Mouse (Mus musculus): ENCODE measurements around the gene Carm1. TPM values are rescaled to one million over a fixed set of nuclear protein-coding genes. Genes with fewer than 3 reads are reported as not detected.
"Not testable (repeated sequence)": the region's sequence is repeated elsewhere in the genome, so short reads cannot be mapped to it uniquely, and the experiment has no call there.

Carm1 gene
- total RNA-seq, 2 experiments from 2014 or later, result 78.2 to 79.5 TPM

DNA sequence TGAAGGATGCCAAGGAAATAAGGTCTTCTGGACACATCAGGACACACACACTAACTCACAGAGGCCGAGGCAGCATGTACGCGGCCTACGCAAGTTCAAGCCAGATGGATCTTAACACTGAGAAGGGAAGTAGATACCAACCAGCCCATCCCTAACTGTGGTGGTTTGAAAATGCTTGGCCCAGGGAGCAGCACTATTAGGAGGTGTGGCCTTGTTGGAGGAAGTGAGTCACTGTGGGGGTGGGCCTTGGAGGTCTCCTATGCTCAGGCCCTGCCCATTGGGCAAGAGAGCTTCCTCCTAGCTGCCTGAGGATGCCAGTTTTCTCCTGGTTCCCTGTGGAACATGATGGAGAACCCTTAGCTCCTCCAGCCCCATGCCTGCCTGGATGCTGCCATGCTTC, 33.2 kb upstream of the Carm1 start:
- DNase-seq (ENCODE audit: extremely low spot score in 1 of 2, low spot score in 2 of 2), result no peak
- no peak overlapping the region for H3K4me3 ChIP-seq
- no peak for TF ChIP-seq CTCF (IDR thresholded peaks at IDR 0.05)
- intact Hi-C loops (cut with DNase I), result loop anchor here (10.0 kb wide), 1 partner anchor 391 kb away; no protein-coding TSS in a partner anchor
- no peak overlapping the region for H3K27ac ChIP-seq

DNA sequence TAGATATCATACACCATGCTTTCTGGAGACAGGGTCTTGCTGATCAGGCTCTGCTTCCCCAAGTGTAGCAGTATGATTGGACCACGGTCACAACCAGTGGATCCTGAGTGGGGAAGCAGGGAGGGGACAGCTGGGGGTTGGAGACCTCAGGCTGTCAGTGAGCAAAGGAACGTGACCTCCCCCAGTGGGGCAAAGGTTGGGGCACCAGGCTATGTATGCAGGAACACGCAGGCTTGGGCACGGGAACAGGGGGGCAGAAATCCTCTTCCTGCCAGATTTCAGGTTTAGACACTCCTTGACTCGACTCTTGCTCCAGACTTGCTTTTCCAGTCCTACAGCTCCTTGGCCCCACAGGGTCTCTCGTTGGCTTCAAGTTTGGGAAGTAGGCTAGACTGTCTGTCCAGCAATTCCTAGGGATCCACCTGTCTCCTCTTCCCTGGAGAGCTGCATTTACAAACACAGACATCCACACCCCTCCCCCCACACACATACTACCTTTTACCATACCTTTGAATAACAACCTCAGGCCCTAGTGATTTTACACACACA, 28.7 kb upstream of the Carm1 start:
- no peak for TF ChIP-seq CTCF (IDR thresholded peaks at IDR 0.05)
- intact Hi-C loops (cut with DNase I), result loop anchor here (10.0 kb wide), 1 partner anchor 387 kb away; no protein-coding TSS in a partner anchor
- H3K4me3 ChIP-seq, result no peak overlapping the region
- DNase-seq (ENCODE audit: extremely low spot score in 1 of 2, low spot score in 2 of 2), result no peak
- H3K27ac ChIP-seq, result no peak overlapping the region

DNA sequence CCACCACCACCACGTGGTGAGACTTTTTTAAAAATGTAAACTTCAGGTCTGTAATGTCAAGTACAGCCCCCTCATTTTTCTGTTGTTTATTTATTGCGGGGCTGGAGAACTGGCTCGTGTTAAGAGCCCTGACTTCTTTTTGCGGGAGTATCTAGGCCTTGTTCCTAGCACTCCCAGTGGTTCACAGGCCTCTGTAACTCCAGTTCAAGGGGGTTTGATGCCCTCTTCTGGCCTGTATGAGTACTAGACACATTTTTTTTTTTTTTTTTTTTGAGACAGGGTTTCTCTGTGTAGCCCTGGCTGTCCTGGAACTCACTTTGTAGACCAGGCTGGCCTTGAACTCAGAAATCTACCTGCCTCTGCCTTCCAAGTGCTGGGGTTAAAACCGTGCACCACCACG, 28.0 kb upstream of the Carm1 start:
- intact Hi-C loops (cut with DNase I), result loop anchor here (10.0 kb wide), 1 partner anchor 386 kb away; no protein-coding TSS in a partner anchor
- DNase-seq (ENCODE audit: extremely low spot score in 1 of 2, low spot score in 2 of 2); H3K4me3 ChIP-seq; H3K27ac ChIP-seq: not testable (repeated sequence)

DNA sequence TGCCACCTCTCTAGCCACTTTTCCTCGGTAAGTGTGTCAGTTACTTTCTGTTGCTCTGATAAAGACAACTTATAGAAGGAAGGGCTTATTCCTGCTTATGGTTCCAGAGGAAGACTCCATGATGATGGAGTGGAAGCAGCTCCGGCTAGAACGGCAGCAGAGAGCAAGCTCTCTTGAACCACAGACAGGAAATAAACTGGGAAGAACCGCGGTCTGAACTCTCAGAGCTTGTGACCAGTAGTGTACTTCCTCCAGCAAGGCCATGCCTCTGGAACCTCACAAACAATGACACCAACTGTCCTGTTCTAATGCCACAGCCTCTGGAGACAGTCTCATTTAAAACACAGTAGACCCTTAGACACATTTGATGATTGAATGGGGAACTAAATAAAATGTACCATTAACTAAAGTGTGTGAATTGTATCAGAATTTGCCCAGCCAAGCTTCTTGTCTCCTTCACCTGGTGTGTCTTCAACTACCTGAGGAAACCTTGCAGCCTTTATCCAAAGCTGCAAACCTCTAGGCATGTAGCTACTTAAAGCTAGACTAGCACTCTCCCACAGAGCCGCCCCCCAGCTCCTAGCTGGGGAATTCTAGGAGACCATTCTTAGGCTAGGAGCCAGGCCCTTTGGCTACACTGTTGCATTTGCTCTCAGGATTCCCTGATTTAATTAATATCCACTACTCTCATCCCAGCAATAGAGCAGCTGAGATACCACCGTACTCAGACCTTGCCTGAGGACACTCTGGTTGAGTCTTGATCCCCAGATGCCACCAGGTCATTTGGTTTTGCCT, 21.4 kb upstream of the Carm1 start:
- no peak for TF ChIP-seq CTCF (IDR thresholded peaks at IDR 0.05)
- Histone ChIP-seq H3K27ac (no peak overlapping the region), H3K4me3 (no peak overlapping the region)
- no peak for DNase-seq (ENCODE audit: extremely low spot score in 1 of 2, low spot score in 2 of 2)
- intact Hi-C loops (cut with DNase I), result no loop called here

DNA sequence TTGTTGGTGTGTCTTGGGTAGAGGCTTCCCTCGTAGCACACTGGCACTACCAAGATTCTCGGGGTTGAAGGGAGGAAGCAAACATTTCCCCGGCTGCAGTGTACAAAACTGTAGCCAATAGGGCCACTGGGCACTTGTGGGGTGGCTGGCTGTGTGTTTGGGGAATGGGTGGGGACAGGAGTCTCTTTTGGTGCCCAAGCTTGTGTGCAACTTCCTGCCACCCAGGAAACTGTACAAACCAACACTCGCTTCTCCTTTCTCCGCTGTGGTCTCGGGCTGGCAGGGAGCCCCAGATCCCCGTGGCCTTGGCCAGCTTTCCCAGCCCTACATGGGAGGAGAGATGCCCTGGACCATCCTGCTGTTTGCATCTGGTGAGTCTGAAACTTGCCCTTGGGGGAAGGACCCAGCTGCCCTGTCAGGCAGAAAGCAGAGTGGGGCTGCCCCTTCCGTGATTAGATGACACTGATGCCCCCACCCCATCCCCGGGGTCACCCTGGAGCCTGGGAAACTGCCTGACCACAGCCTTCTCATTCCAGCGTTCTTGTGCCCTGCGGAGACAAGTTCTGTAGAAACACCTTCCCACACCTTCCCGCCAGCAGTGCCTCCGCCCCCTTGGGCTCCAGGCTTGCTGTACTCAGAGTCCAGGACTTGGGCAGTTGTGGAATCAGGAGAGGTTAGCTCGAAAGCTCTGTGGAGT, 20.6 kb upstream of the Carm1 start, which contains the start of gene AB124611:
Gene AB124611, plus strand, starts transcription at position 240 of the 697 bp plus-strand sequence.
- TF ChIP-seq CTCF (IDR thresholded peaks at IDR 0.05), result no peak
- Histone ChIP-seq H3K4me3 (no peak within 1 kb of the TSS), H3K27ac (no peak within 1 kb of the TSS)
- intact Hi-C loops (cut with DNase I), result no loop called here
- DNase-seq (ENCODE audit: extremely low spot score in 1 of 2, low spot score in 2 of 2), result no peak

DNA sequence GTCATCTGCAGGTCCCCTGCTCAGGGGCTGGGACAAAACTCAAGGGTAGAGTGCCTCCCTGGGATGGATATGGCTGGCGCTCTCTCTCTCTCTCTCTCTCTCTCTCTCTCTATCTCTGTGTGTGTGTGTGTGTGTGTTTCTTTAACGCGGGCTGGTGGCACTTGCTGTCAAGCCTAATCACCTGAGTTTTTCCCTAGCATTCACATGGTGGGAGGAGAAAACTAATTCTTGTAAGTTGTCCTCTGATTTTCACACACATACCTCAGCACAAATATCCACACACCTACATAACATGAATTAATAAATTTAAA, 20.1 kb upstream of the Carm1 start:
- TF ChIP-seq CTCF (IDR thresholded peaks at IDR 0.05), result no peak
- no peak overlapping the region for H3K4me3 ChIP-seq
- intact Hi-C loops (cut with DNase I), result no loop called here
- DNase-seq (ENCODE audit: extremely low spot score in 1 of 2, low spot score in 2 of 2), result no peak
- H3K27ac ChIP-seq, result no peak overlapping the region

DNA sequence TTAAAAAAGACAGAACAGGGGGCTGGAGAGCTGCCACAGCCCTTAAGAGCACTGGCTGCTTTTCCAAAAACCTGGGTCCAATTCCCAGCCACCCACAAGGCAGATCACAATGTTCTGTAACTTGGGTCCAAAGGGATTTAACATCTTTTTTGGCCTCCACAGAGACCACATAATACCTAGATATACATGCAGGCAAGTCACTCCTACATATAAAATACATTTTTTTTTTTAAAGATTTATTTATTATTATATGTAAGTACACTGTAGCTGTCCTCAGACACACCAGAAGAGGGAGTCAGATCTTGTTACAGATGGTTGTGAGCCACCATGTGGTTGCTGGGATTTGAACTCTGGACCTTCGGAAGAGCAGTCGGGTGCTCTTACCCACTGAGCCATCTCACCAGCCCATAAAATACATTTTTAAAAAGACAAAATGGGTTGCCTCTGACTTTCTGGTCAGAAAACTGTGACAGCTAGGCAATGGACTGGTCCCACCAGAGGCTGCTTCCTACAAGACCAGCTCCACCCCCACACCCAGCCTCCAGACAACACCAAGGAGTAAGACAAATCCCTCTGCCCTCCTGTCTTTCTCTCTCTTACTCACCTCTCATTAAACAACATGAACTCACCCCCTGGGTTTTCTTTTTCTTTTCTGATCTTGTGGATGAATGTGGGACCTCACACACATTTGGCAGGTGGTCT, 19.4 kb upstream of the Carm1 start:
- DNase-seq (ENCODE audit: extremely low spot score in 1 of 2, low spot score in 2 of 2), result no peak
- Histone ChIP-seq H3K27ac (no peak overlapping the region), H3K4me3 (no peak overlapping the region)
- no peak for TF ChIP-seq CTCF (IDR thresholded peaks at IDR 0.05)
- intact Hi-C loops (cut with DNase I), result no loop called here

DNA sequence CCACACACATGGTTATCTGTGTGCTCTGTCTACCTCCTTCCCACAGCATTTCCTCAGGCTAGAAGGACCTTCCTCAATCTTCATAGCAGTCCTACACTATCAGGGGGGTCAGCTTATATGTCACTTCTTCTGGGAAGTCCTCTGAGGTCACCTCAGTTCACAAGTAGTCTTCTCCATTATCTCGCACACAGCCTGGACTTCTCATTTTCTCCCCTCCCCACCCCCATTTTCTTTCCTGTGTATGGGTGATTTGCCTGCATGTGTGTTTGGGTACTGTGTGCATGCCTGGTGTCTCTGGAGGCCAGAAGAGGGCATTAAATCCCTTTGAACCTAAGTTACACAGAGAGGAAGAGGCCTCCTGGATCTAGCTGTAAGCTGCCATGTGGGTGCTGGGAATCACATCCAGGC, 18.8 kb upstream of the Carm1 start:
- Histone ChIP-seq H3K27ac (no peak overlapping the region), H3K4me3 (no peak overlapping the region)
- TF ChIP-seq CTCF (IDR thresholded peaks at IDR 0.05), result no peak
- intact Hi-C loops (cut with DNase I), result no loop called here
- no peak for DNase-seq (ENCODE audit: extremely low spot score in 1 of 2, low spot score in 2 of 2)

DNA sequence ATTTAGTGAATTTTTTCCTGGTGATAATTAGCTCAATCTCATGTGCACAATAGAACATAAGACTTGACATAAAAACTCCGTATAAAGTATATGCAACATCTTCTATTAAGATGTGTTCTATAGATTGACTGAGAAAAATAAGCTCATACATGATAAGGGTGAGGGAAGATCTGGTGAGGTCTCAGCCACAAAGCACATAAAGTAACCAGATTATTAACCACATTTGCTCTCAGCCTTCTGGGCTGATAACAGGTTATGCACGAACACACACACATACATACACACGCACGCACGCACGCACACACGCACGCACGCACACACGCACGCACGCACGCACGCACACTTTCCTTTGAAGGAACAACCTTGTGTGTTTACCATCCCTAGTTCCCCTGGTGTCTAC, 10.2 kb upstream of the Carm1 start:
- DNase-seq (ENCODE audit: extremely low spot score in 1 of 2, low spot score in 2 of 2), result no peak
- H3K27ac ChIP-seq, result no peak overlapping the region
- TF ChIP-seq CTCF (IDR thresholded peaks at IDR 0.05), result no peak
- no peak overlapping the region for H3K4me3 ChIP-seq
- intact Hi-C loops (cut with DNase I), result no loop called here

DNA sequence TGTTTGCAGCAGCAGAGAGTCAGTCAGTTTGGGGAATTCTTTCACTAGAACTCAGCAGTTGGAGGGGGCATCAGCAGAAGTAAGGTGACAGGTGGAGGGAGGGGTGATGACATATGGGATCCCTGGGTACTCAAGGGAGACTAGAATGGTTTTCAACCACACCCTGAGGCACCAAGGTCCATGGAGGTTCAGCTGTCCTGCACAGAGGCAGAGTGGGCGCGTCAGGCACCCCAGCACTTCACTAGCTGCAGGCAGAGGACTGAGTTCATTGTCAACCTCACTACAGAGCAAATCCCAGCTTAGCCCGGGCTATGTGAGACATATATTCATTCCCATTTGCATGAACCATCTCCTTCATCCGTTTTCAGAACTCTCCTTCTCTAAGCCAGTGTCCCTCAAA, 9.7 kb upstream of the Carm1 start:
- no peak overlapping the region for H3K4me3 ChIP-seq
- intact Hi-C loops (cut with DNase I), result no loop called here
- H3K27ac ChIP-seq, result no peak overlapping the region
- DNase-seq (ENCODE audit: extremely low spot score in 1 of 2, low spot score in 2 of 2), result no peak
- no peak for TF ChIP-seq CTCF (IDR thresholded peaks at IDR 0.05)

DNA sequence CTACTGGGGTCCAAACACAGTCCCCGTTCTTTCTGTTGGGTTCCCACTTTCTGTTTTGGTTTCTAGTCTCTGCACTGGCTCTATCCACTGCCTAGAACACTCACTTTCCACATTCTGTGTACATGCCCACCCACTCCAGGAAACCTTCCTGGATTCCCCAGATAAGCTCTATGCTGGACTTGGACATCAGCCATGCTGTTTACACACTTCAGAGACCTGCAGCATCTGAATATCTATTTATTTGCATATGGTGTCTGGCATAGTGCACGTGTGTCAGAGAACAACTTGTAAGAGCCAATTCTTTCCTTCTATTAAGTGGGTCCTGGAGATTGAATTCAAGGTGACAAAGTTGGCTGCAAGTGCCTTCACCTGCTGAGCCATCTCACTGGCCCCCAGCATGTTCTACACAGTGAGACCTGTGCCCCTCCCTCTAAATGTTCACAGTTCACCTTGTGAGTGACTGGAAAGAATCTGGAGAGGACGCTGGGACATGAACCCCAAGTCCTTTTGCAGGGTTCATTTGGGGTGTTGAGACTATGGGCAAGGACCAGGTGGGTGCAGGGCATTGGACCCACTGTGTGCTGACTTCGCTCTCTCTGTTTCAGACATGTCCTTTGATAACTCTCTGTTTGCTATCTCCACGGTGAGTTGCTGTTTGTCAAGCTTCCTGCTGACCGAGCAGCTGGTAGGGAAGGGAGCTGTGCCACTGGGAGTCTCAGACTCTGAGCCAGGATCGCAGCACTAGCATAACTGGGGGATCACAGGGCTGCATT, 6.5 kb upstream of the Carm1 start:
- DNase-seq (ENCODE audit: extremely low spot score in 1 of 2, low spot score in 2 of 2), result no peak
- Histone ChIP-seq H3K27ac (no peak overlapping the region), H3K4me3 (no peak overlapping the region)
- intact Hi-C loops (cut with DNase I), result no loop called here
- TF ChIP-seq CTCF (IDR thresholded peaks at IDR 0.05), result no peak

DNA sequence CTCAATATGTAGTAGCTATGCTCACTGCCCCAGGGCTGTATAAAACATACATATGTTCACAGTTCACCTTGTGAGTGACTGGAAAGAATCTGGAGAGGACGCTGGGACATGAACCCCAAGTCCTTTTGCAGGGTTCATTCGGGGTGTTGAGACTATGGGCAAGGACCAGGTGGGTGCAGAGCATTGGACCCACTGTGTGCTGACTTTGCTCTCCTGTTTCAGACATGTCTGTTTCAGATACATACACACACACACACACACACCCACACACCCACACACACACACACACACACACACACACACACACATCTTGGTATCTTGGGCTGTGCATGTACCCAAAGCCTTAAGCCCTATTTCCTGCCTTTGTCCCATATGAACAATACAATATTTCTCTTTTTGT, 4.7 kb upstream of the Carm1 start:
- H3K4me3 ChIP-seq; intact Hi-C loops (cut with DNase I); DNase-seq (ENCODE audit: extremely low spot score in 1 of 2, low spot score in 2 of 2): not testable (repeated sequence)

More for the DNA sequence above, 4.7 kb upstream of the Carm1 start:
- H3K27ac ChIP-seq, result not testable (repeated sequence)
